Mouse (Mus musculus) neural tube, embryonic 11.5 days (tissue): ENCODE results near the gene Krtcap2. TPM values are rescaled to one million over a fixed set of nuclear protein-coding genes. Genes with fewer than 3 reads are reported as not detected.

Experiments
- ATAC-seq: fragments of 200-750 bp; cut with Nextera tagmentation; 2 replicates; pipeline ENCODE4 v1.8.0; 2017; ENCODE audit warnings: moderate number of reproducible peaks, mild to moderate bottlenecking, moderate TSS enrichment, moderate library complexity; ENCODE audit not compliant: insufficient read depth, low FRiP score, low TSS enrichment
- DNase-seq: peaks from one replicate; pipeline ENCODE4 v3.0.0-alpha.2; 2015; ENCODE audit warnings: low spot score
- H3K27ac ChIP-seq: fragments of 300-500 bp; sonication (generic); 2 replicates; pipeline ENCODE4 v1.5.1; 2014; ENCODE audit warnings: low read depth, mild to moderate bottlenecking, low read length
- H3K27me3 ChIP-seq: fragments of 300-500 bp; sonication (generic); 2 replicates; pipeline ENCODE4 v1.6.1; 2014; ENCODE audit warnings: mild to moderate bottlenecking, low read length, mixed read lengths; ENCODE audit not compliant: control insufficient read depth, insufficient read depth
- H3K36me3 ChIP-seq: fragments of 300-500 bp; sonication (generic); 2 replicates; pipeline ENCODE4 v1.6.1; 2014; ENCODE audit warnings: mild to moderate bottlenecking, low read length, moderate library complexity, mixed read lengths; ENCODE audit not compliant: control insufficient read depth, insufficient read depth
- H3K4me1 ChIP-seq: fragments of 300-500 bp; sonication (generic); 2 replicates; pipeline ENCODE4 v1.6.1; 2014; ENCODE audit warnings: low read length, mixed read lengths; ENCODE audit not compliant: control insufficient read depth, insufficient read depth
- H3K4me2 ChIP-seq: fragments of 300-500 bp; sonication (generic); 2 replicates; pipeline ENCODE4 v1.6.1; 2014; ENCODE audit warnings: low read depth, mild to moderate bottlenecking, moderate library complexity
- H3K4me3 ChIP-seq: fragments of 300-500 bp; sonication (generic); 2 replicates; pipeline ENCODE4 v1.5.1; 2014; ENCODE audit warnings: low read depth, low read length
- H3K9ac ChIP-seq: fragments of 300-500 bp; sonication (generic); 2 replicates; pipeline ENCODE4 v1.6.1; 2014; ENCODE audit warnings: mild to moderate bottlenecking, low read length
- H3K9me3 ChIP-seq: fragments of 300-500 bp; sonication (generic); 2 replicates; pipeline ENCODE4 v1.6.1; 2016; ENCODE audit warnings: low read length; ENCODE audit not compliant: control insufficient read depth
- WGBS: fragments of 180-500 bp; shearing (Covaris S2); extraction: QIAGEN DNeasy Blood & Tissue Kit; methylation state at CpG from one replicate; pipeline ENCODE4 v1.1.7; 2014; 5-methylcytosine and 5-hydroxymethylcytosine counted together
- polyA plus RNA-seq: library from polyadenylated mRNA; unstranded; fragments of >200 nt; fragmentation: Nextera tagmentation; extraction: Ambion mirVana; gene quantifications from 2 replicates; pipeline ENCODE4 v1.2.1, GENCODE M21; 2014

The Krtcap2 gene
- polyA plus RNA-seq = 237 and 255 TPM in 2 replicates

DNA sequence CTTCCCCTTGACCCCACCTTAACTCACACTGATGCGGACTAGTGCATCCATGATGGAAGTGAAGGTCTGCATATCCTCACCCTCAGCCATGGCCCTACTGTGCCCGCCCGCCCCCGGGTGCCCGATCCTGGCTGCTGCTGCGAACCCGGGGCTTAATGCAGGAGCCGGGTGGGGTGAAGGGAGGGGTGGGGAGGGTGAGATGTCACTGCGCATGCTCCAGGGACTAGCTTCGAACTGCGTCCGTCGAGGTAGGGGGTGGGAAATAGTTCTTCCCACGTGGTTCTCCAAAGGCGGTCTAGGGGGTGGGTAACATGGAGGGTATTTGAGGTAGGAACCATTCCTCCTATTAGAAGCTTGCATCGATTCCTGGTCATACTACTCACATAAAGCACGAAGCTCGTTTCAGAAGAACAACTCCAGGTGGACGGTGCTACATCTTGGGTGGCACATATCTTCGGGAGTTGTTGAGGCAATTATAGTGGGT lies at the start of gene Krtcap2:
Gene Krtcap2, plus strand, starts transcription at position 279 of the 484 bp plus-strand sequence.
- H3K4me1 ChIP-seq = peaks cover 23% of the 10 kb centered on the region
- peak within 1 kb of the TSS; percentile 86 for H3K4me2 ChIP-seq
- peak within 1 kb of the TSS; percentile 70 for H3K4me3 ChIP-seq
- ATAC-seq = peak; percentile 42
- 0 out of 2 replicates have a peak, but pooled peaks cover 3% of the 10 kb centered on the region for H3K36me3 ChIP-seq
- no peak for DNase-seq
- no peaks in the 10 kb centered on the region for H3K27me3 ChIP-seq
- peak within 1 kb of the TSS; percentile 73 for H3K9ac ChIP-seq
- peak within 1 kb of the TSS; percentile 62 for H3K27ac ChIP-seq
- 6% methylated on average over 20 of the region's 20 CpGs for WGBS
- no peaks in the 10 kb centered on the region for H3K9me3 ChIP-seq

DNA sequence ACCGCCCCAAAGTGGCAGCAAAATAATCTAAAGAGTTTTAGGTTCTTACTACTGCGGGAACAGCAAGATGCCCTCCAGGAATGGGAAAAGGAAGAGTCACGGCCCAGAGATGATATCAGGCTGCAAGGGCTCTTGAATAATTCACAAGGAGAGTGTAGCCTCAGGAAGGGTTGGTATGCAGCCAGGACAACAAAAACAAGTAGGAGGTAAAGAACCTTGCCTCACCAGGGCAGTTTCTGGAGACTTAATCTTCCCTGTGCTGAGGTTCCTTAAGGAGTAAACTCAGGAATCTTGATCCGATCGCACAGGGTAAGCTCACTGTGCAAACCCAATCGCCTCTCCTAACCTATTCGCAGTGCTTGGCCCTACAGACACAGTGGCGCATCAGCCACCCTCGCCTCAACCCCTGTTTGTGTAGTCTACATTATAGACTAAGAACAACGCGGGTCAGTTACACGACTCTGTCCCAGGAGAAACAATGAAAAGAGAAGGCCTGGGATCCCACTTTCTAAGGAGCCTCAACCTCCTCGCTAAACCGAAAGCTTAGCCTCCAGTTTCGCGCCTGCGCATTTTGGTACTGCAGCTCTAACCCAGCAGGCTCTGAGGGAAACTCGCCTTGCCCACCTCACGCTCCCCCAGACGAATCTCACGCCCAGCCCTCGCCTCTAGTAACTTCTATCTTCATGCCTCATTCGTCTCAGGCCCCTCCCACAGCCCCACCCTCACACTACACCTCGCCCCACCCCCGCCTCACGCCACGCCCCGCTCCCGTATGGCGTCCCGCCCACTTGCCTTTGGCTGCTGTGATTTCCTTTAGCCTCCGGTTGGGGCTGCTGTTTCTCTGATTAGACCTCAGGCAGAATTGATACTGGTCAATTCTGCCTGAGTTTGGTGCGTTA lies 49.5 kb upstream of the Krtcap2 start:
- H3K27me3 ChIP-seq = no peaks in the 10 kb centered on the region
- DNase-seq (peak; percentile 95), ATAC-seq (peak; percentile 93)
- H3K4me1 ChIP-seq = peaks cover 5% of the 10 kb centered on the region; the same call in 1 of the 2 replicates
- H3K9ac ChIP-seq = peak overlapping the region; percentile 53
- no peaks in the 10 kb centered on the region for H3K9me3 ChIP-seq
- peak overlapping the region; percentile 69 for H3K27ac ChIP-seq
- H3K4me3 ChIP-seq = peak overlapping the region; percentile 32
- WGBS = 9% methylated on average over 33 of the region's 33 CpGs
- no peaks in the 10 kb centered on the region for H3K36me3 ChIP-seq
- H3K4me2 ChIP-seq = peak overlapping the region; percentile 54

DNA sequence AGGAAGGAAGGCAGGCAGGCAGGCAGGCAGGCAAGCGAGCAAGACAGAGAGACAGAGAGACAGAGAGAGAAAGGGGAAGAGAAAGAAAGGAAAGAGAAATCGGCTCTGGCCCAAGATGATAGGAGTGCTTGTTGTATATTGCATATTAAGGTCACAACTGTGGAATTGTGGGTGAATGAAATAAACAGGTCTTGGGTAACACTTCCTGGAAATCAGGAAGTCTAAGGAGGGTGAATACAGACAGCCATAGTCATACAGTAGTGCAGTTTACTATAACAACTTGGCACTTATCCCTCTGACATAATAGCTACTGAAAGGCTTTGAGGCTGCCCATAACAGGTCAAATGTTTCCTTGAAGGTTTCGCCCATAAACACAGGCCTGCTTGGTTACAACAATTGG lies 45.9 kb upstream of the Krtcap2 start:
- no peaks in the 10 kb centered on the region for H3K27me3 ChIP-seq
- peaks cover 10% of the 10 kb centered on the region for H3K4me1 ChIP-seq
- no peaks in the 10 kb centered on the region for H3K9me3 ChIP-seq
- WGBS = 80% methylated on average over 3 of the region's 3 CpGs
- H3K4me3 ChIP-seq = no peak overlapping the region
- no peaks in the 10 kb centered on the region for H3K36me3 ChIP-seq
- no peak overlapping the region for H3K9ac ChIP-seq
- no peak overlapping the region for H3K27ac ChIP-seq
- DNase-seq (no peak), ATAC-seq (no peak)
- no peak overlapping the region for H3K4me2 ChIP-seq

DNA sequence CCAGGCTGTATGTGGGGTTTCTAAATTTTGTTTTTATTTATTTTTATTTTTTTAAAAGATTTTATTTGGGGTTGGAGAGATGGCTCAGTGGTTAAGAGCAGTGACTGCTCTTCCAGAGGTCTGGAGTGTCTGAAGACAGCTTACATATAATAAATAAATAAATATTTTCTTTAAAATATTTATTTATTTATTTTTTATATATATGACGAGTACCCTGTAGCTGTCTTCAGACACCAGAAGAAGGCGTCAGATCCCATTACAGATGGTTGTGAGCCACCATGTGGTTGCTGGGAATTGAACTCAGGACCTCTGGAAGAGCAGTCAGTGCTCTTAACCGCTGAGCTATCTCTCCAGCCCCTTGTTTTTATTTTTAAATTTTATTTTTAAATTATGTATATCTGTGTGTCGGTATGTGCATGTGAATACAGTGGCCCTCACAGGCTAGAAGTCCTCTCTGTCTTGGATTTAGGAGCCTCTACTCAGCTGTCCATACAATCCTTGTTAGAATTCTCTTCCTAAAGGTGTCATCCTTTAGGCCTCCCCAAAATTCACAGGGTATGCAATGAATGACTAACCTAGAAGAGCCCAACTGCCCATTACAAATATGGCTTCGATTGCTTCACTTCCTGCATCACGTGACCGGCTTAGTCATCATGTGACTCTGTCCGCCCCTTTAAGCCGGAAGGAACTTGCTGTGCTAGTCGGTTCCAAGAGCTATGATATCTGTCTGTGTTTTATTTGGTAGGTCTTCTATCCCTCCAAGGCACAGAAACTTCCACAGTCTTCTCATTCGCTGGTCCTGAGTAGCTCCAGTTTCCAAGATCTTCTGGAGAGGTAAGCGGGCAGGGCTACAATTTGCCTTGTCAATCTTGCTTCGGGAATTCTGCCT lies 43.3 kb upstream of the Krtcap2 start, which contains the start of gene Gba:
Gene Gba, plus strand, starts transcription at position 676 of the 889 bp plus-strand sequence.
- Histone ChIP-seq H3K4me2 (peak within 1 kb of the TSS; percentile 71), H3K27ac (no peak within 1 kb of the TSS), H3K9ac (peak within 1 kb of the TSS; percentile 52), H3K4me3 (peak within 1 kb of the TSS; percentile 46), H3K4me1 (peaks cover 5% of the 10 kb centered on the region), H3K36me3 (peaks cover 3% of the 10 kb centered on the region; the same call in 1 of the 2 replicates), H3K9me3 (no peaks in the 10 kb centered on the region), H3K27me3 (no peaks in the 10 kb centered on the region)
- peak; percentile 82; the same call in 1 of the 2 replicates for ATAC-seq
- WGBS = 27% methylated on average over 13 of the region's 13 CpGs
- peak; percentile 87 for DNase-seq

DNA sequence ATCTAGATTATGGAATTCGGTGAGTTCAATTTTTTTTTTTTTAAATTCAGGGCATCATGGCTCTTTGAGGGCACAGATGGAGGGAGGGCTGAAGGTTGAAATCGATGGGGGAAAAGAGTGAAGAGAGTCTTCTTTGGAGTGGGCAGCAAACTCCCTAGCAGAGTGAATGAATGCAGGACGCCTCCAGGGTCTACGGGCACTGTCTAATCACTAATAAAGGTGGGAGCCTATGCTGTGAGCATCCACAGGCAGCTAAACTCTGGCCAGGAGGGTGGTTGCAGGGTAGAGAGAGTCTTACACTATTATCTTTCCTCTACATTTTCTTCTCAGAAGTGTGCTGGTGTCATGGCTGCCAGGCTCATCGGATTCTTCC lies 42.6 kb upstream of the Krtcap2 start:
- peak overlapping the region; percentile 71 for H3K4me2 ChIP-seq
- 44% methylated on average over 5 of the region's 5 CpGs for WGBS

DNA sequence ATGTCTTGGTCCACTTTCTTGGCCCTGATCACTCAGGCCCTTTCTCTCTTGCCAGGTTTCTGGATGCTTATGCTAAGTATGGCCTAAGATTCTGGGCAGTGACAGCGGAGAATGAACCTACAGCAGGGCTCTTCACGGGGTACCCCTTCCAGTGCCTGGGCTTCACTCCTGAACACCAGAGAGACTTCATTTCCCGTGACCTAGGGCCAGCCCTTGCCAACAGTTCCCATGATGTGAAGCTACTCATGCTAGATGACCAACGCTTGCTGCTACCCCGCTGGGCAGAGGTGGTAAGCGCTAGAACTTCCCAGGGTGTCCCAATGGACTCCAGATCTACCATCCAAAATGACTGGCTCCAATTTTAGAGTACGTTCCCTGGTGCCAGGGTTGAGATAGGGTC lies 39.7 kb upstream of the Krtcap2 start:
- ATAC-seq (no peak), DNase-seq (no peak)
- Histone ChIP-seq H3K9me3 (no peaks in the 10 kb centered on the region), H3K4me2 (no peak overlapping the region), H3K36me3 (peaks cover 18% of the 10 kb centered on the region), H3K4me1 (peaks cover 5% of the 10 kb centered on the region), H3K4me3 (no peak overlapping the region), H3K27me3 (no peaks in the 10 kb centered on the region), H3K9ac (no peak overlapping the region), H3K27ac (no peak overlapping the region)
- 91% methylated on average over 7 of the region's 7 CpGs for WGBS

More for the DNA sequence above, 42.6 kb upstream of the Krtcap2 start:
- Histone ChIP-seq H3K9me3 (no peaks in the 10 kb centered on the region), H3K36me3 (peaks cover 8% of the 10 kb centered on the region; the same call in 1 of the 2 replicates), H3K9ac (peak overlapping the region; percentile 52), H3K4me1 (peaks cover 5% of the 10 kb centered on the region), H3K27ac (no peak overlapping the region), H3K27me3 (no peaks in the 10 kb centered on the region), H3K4me3 (peak overlapping the region; percentile 46)
- ATAC-seq (no peak; the same call in 1 of the 2 replicates), DNase-seq (no peak)

DNA sequence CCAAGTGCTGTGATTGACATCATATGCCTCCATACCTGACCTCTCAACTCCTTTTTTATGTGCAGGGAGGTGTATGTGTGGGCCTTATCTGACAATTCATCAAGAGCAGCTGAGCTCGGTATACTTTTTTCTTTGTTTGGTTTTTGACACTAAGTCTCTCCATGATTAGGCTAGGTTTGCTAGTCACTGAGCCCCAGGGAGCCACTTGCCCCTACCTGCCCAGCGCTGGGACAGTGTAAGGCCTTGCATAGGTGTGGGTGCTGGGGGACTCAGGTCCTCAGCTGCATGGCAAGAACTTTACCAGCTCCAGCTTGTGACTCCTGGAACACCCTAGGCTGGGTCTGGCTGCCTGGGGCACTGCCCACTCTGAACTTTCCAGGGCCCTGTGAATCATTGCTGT lies 39.1 kb upstream of the Krtcap2 start:
- H3K4me3 ChIP-seq = no peak overlapping the region
- H3K36me3 ChIP-seq = peaks cover 18% of the 10 kb centered on the region
- no peak for DNase-seq
- 96% methylated on average over 2 of the region's 2 CpGs for WGBS
- H3K9me3 ChIP-seq = no peaks in the 10 kb centered on the region
- no peak overlapping the region for H3K4me2 ChIP-seq
- peaks cover 5% of the 10 kb centered on the region for H3K4me1 ChIP-seq
- no peak for ATAC-seq
- no peak overlapping the region for H3K9ac ChIP-seq
- H3K27ac ChIP-seq = no peak overlapping the region
- no peaks in the 10 kb centered on the region for H3K27me3 ChIP-seq

DNA sequence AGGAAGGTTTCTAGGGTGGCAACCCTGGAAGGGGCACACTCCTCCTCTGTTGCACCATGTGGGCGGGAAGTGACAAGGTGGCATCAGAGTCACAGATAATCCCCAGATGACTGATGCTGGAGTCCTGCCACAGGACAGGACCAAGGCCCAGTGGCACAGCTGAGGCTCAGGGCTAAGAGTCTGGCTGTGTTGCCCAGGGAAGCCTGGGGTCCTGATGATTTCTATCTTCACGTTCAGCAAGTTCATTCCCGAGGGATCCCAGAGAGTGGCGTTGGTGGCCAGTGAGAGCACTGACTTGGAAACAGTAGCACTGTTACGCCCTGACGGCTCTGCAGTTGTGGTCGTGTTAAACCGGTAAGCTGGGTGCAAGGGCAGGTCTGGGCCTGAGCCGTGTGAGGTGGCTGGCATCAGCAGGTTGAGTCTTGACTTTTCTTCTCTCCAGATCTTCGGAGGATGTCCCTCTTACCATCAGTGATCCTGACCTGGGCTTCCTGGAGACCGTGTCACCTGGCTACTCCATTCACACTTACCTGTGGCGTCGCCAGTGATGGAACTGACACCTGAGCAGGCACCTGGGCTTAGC lies 37.6 kb upstream of the Krtcap2 start:
- DNase-seq (no peak), ATAC-seq (no peak)
- no peak overlapping the region for H3K4me3 ChIP-seq
- H3K9ac ChIP-seq = no peak overlapping the region
- H3K27ac ChIP-seq = no peak overlapping the region
- WGBS = 91% methylated on average over 13 of the region's 13 CpGs
- peaks cover 18% of the 10 kb centered on the region for H3K36me3 ChIP-seq
- H3K4me1 ChIP-seq = peaks cover 11% of the 10 kb centered on the region
- no peaks in the 10 kb centered on the region for H3K27me3 ChIP-seq
- H3K4me2 ChIP-seq = no peak overlapping the region
- H3K9me3 ChIP-seq = no peaks in the 10 kb centered on the region
